Mouse (Mus musculus): ENCODE measurements at regions not wholly inside any gene's neighbourhood (a gene's known extent, or its start where the extent isn't known, plus 50 kb on each side); places are given as distances from the start of the nearest gene placed in this dataset.

DNA sequence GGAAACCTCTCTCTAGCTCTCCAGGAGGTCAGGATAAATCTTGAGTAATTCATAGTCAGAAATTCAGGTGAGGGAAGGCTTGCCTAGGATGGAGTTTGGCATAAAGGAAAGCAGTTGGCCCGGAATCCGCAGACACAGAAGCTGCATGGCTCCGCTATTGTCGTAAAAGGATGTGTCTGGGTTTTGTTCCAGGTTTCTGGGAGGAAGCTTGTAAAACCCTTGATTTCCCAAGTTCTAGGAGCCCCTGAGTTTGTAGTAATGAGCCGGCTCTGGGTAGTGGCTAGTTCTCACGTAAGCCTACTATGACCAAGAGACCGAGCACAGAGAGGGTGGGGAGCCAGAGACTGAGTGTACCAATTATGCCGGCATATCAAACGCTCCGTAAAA is 52.7 kb upstream of the Gm21915 start:
- peaks cover 10% of the 10 kb centered on the region for H3K4me1 ChIP-seq (ENCODE audit: control insufficient read depth, insufficient read depth, low read length)
- 16% methylated on average over 10 of the region's 10 CpGs for WGBS
- H3K9me3 ChIP-seq (ENCODE audit: control insufficient read depth, low read length) = no peaks in the 10 kb centered on the region
- no peak overlapping the region for H3K4me3 ChIP-seq (ENCODE audit: low read depth, low read length)
- H3K4me2 ChIP-seq (ENCODE audit: low read depth, low read length) = peak overlapping the region; percentile 53
- H3K27ac ChIP-seq (ENCODE audit: low read depth, low read length) = peak overlapping the region; percentile 69
- no peaks in the 10 kb centered on the region for H3K36me3 ChIP-seq (ENCODE audit: control insufficient read depth, insufficient read depth, low read length)
- no peaks in the 10 kb centered on the region for H3K27me3 ChIP-seq (ENCODE audit: control insufficient read depth, insufficient read depth, low read length)
- H3K9ac ChIP-seq (replicated peaks; ENCODE audit: low read depth, low read length) = peak overlapping the region; percentile 29; the same call in 1 of the 2 replicates
- peak; percentile 10; the same call in 1 of the 2 replicates for ATAC-seq (ENCODE audit: low read depth)

GRCm38 (mm10) chr9:40617036-40617675 is 53.3 kb upstream of the Gm21915 start:
- Histone ChIP-seq H3K4me2 (ENCODE audit: low read depth, low read length) (peak overlapping the region; percentile 53), H3K4me3 (ENCODE audit: low read depth, low read length) (no peak overlapping the region; the same call in 1 of the 2 replicates), H3K9ac (replicated peaks; ENCODE audit: low read depth, low read length) (peak overlapping the region; percentile 29), H3K27me3 (ENCODE audit: control insufficient read depth, insufficient read depth, low read length) (no peaks in the 10 kb centered on the region), H3K27ac (ENCODE audit: low read depth, low read length) (peak overlapping the region; percentile 69), H3K4me1 (ENCODE audit: control insufficient read depth, insufficient read depth, low read length) (peaks cover 10% of the 10 kb centered on the region), H3K9me3 (ENCODE audit: control insufficient read depth, low read length) (no peaks in the 10 kb centered on the region), H3K36me3 (ENCODE audit: control insufficient read depth, insufficient read depth, low read length) (no peaks in the 10 kb centered on the region)
- WGBS = under 1% methylated on average over 20 of the region's 20 CpGs
- peak; percentile 75 for ATAC-seq (ENCODE audit: low read depth)

- Histone ChIP-seq H3K27ac (ENCODE audit: low read depth, low read length) (peak overlapping the region; percentile 69), H3K4me1 (ENCODE audit: control insufficient read depth, insufficient read depth, low read length) (peaks cover 10% of the 10 kb centered on the region), H3K9me3 (ENCODE audit: control insufficient read depth, low read length) (no peaks in the 10 kb centered on the region), H3K4me3 (ENCODE audit: low read depth, low read length) (peak overlapping the region; percentile 18; the same call in 1 of the 2 replicates), H3K27me3 (ENCODE audit: control insufficient read depth, insufficient read depth, low read length) (no peaks in the 10 kb centered on the region), H3K9ac (replicated peaks; ENCODE audit: low read depth, low read length) (peak overlapping the region; percentile 29; the same call in 1 of the 2 replicates), H3K36me3 (ENCODE audit: control insufficient read depth, insufficient read depth, low read length) (no peaks in the 10 kb centered on the region), H3K4me2 (ENCODE audit: low read depth, low read length) (peak overlapping the region; percentile 53)
- peak; percentile 86 for ATAC-seq (ENCODE audit: low read depth)
- WGBS = 3% methylated on average over 11 of the region's 11 CpGs
These were observed 53.9 kb upstream of the Gm21915 start for GRCm38 (mm10) chr9:40616426-40617035.

DNA sequence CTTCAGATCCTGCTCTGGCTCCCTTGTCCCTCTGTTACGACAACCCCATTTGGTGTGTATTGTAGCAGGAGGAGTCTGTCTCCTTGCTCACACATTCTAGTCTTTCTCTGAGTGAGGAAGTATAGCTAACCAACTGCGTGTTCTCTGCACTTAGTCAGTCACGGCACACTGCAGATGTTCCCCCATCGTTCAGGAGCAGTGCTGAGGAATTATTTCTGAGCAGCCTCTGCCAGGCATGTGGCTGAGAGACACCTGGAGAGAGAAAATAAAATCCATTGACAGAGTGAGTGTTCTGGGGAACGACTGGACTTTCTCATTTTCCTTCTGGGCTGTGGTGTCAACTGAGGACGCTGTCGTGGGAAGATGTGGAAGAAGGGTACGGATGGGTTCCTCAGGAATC is 54.5 kb upstream of the Gm21915 start:
- 0 out of 2 replicates have a peak overlapping the region, but pooled peaks have one; percentile 12 for H3K27ac ChIP-seq (ENCODE audit: low read depth, low read length)
- H3K4me3 ChIP-seq (ENCODE audit: low read depth, low read length) = no peak overlapping the region
- ATAC-seq (ENCODE audit: low read depth) = 0 out of 2 replicates have a peak, but pooled peaks have one; percentile 7
- H3K4me1 ChIP-seq (ENCODE audit: control insufficient read depth, insufficient read depth, low read length) = peaks cover 10% of the 10 kb centered on the region
- H3K4me2 ChIP-seq (ENCODE audit: low read depth, low read length) = peak overlapping the region; percentile 53; the same call in 1 of the 2 replicates
- H3K27me3 ChIP-seq (ENCODE audit: control insufficient read depth, insufficient read depth, low read length) = no peaks in the 10 kb centered on the region
- no peak overlapping the region for H3K9ac ChIP-seq (replicated peaks; ENCODE audit: low read depth, low read length)
- 24% methylated on average over 8 of the region's 8 CpGs for WGBS
- no peaks in the 10 kb centered on the region for H3K9me3 ChIP-seq (ENCODE audit: control insufficient read depth, low read length)
- H3K36me3 ChIP-seq (ENCODE audit: control insufficient read depth, insufficient read depth, low read length) = no peaks in the 10 kb centered on the region

DNA sequence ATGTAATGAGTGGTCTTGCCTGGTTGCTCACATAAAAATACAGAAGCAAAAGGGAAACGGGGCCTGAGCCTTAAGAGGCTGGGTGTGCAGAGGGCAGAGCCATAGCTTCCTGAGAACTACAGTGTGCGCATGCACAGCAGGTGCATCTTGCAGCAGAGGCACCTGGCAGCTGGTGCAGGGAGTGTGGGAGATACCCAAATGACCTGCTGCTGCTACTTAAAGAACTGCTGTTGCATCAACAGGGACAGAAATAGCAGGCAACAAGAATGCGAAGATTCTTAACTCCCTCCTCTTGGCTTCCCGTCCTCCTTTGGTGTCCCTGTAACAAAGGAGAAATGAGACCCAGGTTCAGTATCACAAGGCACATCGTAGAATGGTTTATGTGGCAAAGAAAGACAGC is 56.3 kb upstream of the Gm21915 start:
- Histone ChIP-seq H3K4me1 (ENCODE audit: control insufficient read depth, insufficient read depth, low read length) (peaks cover 10% of the 10 kb centered on the region), H3K9me3 (ENCODE audit: control insufficient read depth, low read length) (no peaks in the 10 kb centered on the region), H3K27ac (ENCODE audit: low read depth, low read length) (no peak overlapping the region), H3K4me3 (ENCODE audit: low read depth, low read length) (no peak overlapping the region), H3K27me3 (ENCODE audit: control insufficient read depth, insufficient read depth, low read length) (no peaks in the 10 kb centered on the region), H3K36me3 (ENCODE audit: control insufficient read depth, insufficient read depth, low read length) (no peaks in the 10 kb centered on the region), H3K9ac (replicated peaks; ENCODE audit: low read depth, low read length) (no peak overlapping the region), H3K4me2 (ENCODE audit: low read depth, low read length) (no peak overlapping the region)
- WGBS = 59% methylated on average over 5 of the region's 5 CpGs
- ATAC-seq (ENCODE audit: low read depth) = no peak

GRCm38 (mm10) chr9:40613182-40613581 is 57.2 kb upstream of the Gm21915 start:
- Histone ChIP-seq H3K27me3 (ENCODE audit: control insufficient read depth, insufficient read depth, low read length) (no peaks in the 10 kb centered on the region), H3K4me1 (ENCODE audit: control insufficient read depth, insufficient read depth, low read length) (peaks cover 10% of the 10 kb centered on the region), H3K9ac (replicated peaks; ENCODE audit: low read depth, low read length) (no peak overlapping the region), H3K36me3 (ENCODE audit: control insufficient read depth, insufficient read depth, low read length) (no peaks in the 10 kb centered on the region), H3K4me3 (ENCODE audit: low read depth, low read length) (no peak overlapping the region), H3K27ac (ENCODE audit: low read depth, low read length) (no peak overlapping the region), H3K4me2 (ENCODE audit: low read depth, low read length) (no peak overlapping the region), H3K9me3 (ENCODE audit: control insufficient read depth, low read length) (no peaks in the 10 kb centered on the region)
- no peak for ATAC-seq (ENCODE audit: low read depth)
- 88% methylated on average over 4 of the region's 4 CpGs for WGBS

- Histone ChIP-seq H3K27me3 (ENCODE audit: control insufficient read depth, insufficient read depth, low read length) (no peaks in the 10 kb centered on the region), H3K4me2 (ENCODE audit: low read depth, low read length) (no peak overlapping the region), H3K4me3 (ENCODE audit: low read depth, low read length) (no peak overlapping the region), H3K4me1 (ENCODE audit: control insufficient read depth, insufficient read depth, low read length) (peaks cover 10% of the 10 kb centered on the region), H3K9me3 (ENCODE audit: control insufficient read depth, low read length) (no peaks in the 10 kb centered on the region), H3K36me3 (ENCODE audit: control insufficient read depth, insufficient read depth, low read length) (no peaks in the 10 kb centered on the region), H3K27ac (ENCODE audit: low read depth, low read length) (no peak overlapping the region), H3K9ac (replicated peaks; ENCODE audit: low read depth, low read length) (no peak overlapping the region)
- ATAC-seq (ENCODE audit: low read depth) = no peak
- WGBS = 94% methylated on average over 1 of the region's 1 CpGs
These were observed 57.7 kb upstream of the Gm21915 start for GRCm38 (mm10) chr9:40612755-40613154.

DNA sequence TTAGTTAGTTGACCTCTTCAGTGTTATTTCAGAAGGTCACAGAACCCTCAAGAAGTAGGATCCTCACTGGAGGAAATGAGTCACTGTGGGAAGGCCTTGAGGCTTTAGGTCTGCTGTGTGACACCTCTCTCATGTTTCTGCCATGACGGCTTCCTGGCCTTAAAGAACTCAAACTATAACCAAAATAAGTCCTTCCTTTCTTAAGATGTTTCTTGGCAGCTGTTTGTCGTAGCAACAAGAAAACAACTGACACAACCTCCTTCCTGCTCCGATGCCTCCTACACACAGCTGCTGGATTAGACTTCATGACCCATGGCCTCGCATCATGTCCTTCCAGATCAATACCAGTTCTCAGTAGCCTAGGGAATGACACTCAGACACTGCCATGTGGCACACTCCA is 58.1 kb upstream of the Gm21915 start:
- Histone ChIP-seq H3K4me2 (ENCODE audit: low read depth, low read length) (no peak overlapping the region), H3K27me3 (ENCODE audit: control insufficient read depth, insufficient read depth, low read length) (no peaks in the 10 kb centered on the region), H3K9ac (replicated peaks; ENCODE audit: low read depth, low read length) (no peak overlapping the region), H3K4me3 (ENCODE audit: low read depth, low read length) (no peak overlapping the region), H3K9me3 (ENCODE audit: control insufficient read depth, low read length) (no peaks in the 10 kb centered on the region), H3K4me1 (ENCODE audit: control insufficient read depth, insufficient read depth, low read length) (peaks cover 7% of the 10 kb centered on the region), H3K27ac (ENCODE audit: low read depth, low read length) (no peak overlapping the region), H3K36me3 (ENCODE audit: control insufficient read depth, insufficient read depth, low read length) (no peaks in the 10 kb centered on the region)
- ATAC-seq (ENCODE audit: low read depth) = no peak
- WGBS = 90% methylated on average over 4 of the region's 4 CpGs

- no peak overlapping the region for H3K9ac ChIP-seq (replicated peaks; ENCODE audit: low read depth, low read length)
- no peak overlapping the region for H3K4me2 ChIP-seq (ENCODE audit: low read depth, low read length)
- no peak for ATAC-seq (ENCODE audit: low read depth)
- no peaks in the 10 kb centered on the region for H3K27me3 ChIP-seq (ENCODE audit: control insufficient read depth, insufficient read depth, low read length)
- H3K27ac ChIP-seq (ENCODE audit: low read depth, low read length) = no peak overlapping the region
- peaks cover 2% of the 10 kb centered on the region; the same call in 1 of the 2 replicates for H3K4me1 ChIP-seq (ENCODE audit: control insufficient read depth, insufficient read depth, low read length)
- H3K4me3 ChIP-seq (ENCODE audit: low read depth, low read length) = no peak overlapping the region
- WGBS = 52% methylated on average over 3 of the region's 3 CpGs
- no peaks in the 10 kb centered on the region for H3K9me3 ChIP-seq (ENCODE audit: control insufficient read depth, low read length)
- no peaks in the 10 kb centered on the region for H3K36me3 ChIP-seq (ENCODE audit: control insufficient read depth, insufficient read depth, low read length)
These were observed 58.8 kb upstream of the Gm21915 start for GRCm38 (mm10) chr9:40611626-40612025.
